23 mouse cellular contexts compared by ENCODE assay signal in genomic region chr2:5851116-5851515, GRCm38 (mm10). TPM values are rescaled to one million over a fixed set of nuclear protein-coding genes. Genes with fewer than 3 reads are reported as not detected.
DNase-seq lines count a peak whose midpoint lies in the region; ATAC-seq and TF ChIP-seq lines count a peak whose summit lies in the region.
"Had no signal": no experiment of that assay in that cellular context is flagged by ENCODE, and none has a peak within 500 bp of the region (broad histone marks: within the 10 kb centered on the region; RNA-seq: fewer than 3 reads in every experiment).

No protein-coding gene starts in this region.

- no peak overlapping the region for H3K27ac ChIP-seq in lung, postnatal 0 days (ENCODE audit: low read length)
- H3K27ac ChIP-seq in layer of hippocampus, adult 2 months = no peak overlapping the region
- H3K27ac ChIP-seq: embryonic facial prominence, embryonic 10.5 days; forebrain, embryonic 10.5 days; heart, embryonic 10.5 days; kidney, postnatal 0 days; limb, embryonic 10.5 days; macrophage; midbrain, embryonic 15.5 days; neural tube, embryonic 13.5 days had no signal

- no peak overlapping the region for H3K4me3 ChIP-seq in lung, postnatal 0 days (ENCODE audit: low read depth, low read length)
- no peak overlapping the region for H3K4me3 ChIP-seq in layer of hippocampus, adult 2 months
- H3K4me3 ChIP-seq: embryonic facial prominence, embryonic 10.5 days; forebrain, embryonic 10.5 days; heart, embryonic 10.5 days; limb, embryonic 10.5 days; midbrain, embryonic 15.5 days; neural tube, embryonic 13.5 days had no signal

- no peaks in the 10 kb centered on the region for H3K27me3 ChIP-seq in lung, postnatal 0 days (replicated peaks; ENCODE audit: insufficient read depth, low read length)
- H3K27me3 ChIP-seq: midbrain, embryonic 15.5 days; neural tube, embryonic 13.5 days had no signal

- H3K4me2 ChIP-seq in lung, postnatal 0 days (replicated peaks; ENCODE audit: low read depth, low read length) = no peak overlapping the region
- H3K4me2 ChIP-seq: midbrain, embryonic 15.5 days; neural tube, embryonic 13.5 days had no signal

- no peak overlapping the region for H3K9ac ChIP-seq in lung, postnatal 0 days (replicated peaks; ENCODE audit: low read depth)
- H3K9ac ChIP-seq: midbrain, embryonic 15.5 days; neural tube, embryonic 13.5 days had no signal

- DNase-seq in lung, postnatal 0 days (ENCODE audit: low spot score) = peak; percentile 25
- DNase-seq in lung, postnatal 25 days (ENCODE audit: low spot score) = no peak
- peak; percentile 13 for DNase-seq in CD4-positive helper T cell, adult 2 months (ENCODE audit: low read depth, low spot score)
- peak; percentile 68 for DNase-seq in adrenal gland, adult 8-10 months
- DNase-seq in fat pad, adult 2 months (ENCODE audit: extremely low read depth, low read depth, low spot score) = peak; percentile 71
- no peak for DNase-seq in gastrocnemius, postnatal 14 days
- no peak for DNase-seq in layer of hippocampus, adult 2 months (ENCODE audit: low spot score in 2 of 2)
- no peak for DNase-seq in gastrocnemius, adult 8-10 months (ENCODE audit: low spot score in 2 of 2)
- DNase-seq: B cell, adult 2 months; cerebellum, adult 11 months; cerebellum, postnatal 10 days; kidney, adult 2 months; liver; retina, postnatal 1 day; right cerebral cortex, postnatal 25 days had no signal

- 73% methylated on average over 9 of the region's 9 CpGs for whole genome bisulfite sequencing in lung, postnatal 0 days

- H3K4me1 ChIP-seq in lung, postnatal 0 days (ENCODE audit: insufficient read depth, low read depth, low read length) = peaks cover 2% of the 10 kb centered on the region; the same call in 1 of the 2 replicates

- no peaks in the 10 kb centered on the region for H3K36me3 ChIP-seq in lung, postnatal 0 days (ENCODE audit: insufficient read depth, low read length)
- H3K36me3 ChIP-seq: midbrain, embryonic 15.5 days had no signal

- intact Hi-C loops in gastrocnemius, postnatal 14 days (cut with DNase I; ENCODE audit: low total_unique reads) = no loop called here

- no peaks in the 10 kb centered on the region for H3K9me3 ChIP-seq in lung, postnatal 0 days (ENCODE audit: low read length)
- H3K9me3 ChIP-seq: embryonic facial prominence, embryonic 10.5 days; heart, embryonic 10.5 days; limb, embryonic 10.5 days; midbrain, embryonic 15.5 days; neural tube, embryonic 13.5 days had no signal

- ATAC-seq in lung, postnatal 0 days = 0 out of 2 replicates have a peak, but pooled peaks have one; percentile 28
- ATAC-seq: midbrain, embryonic 15.5 days had no signal

- no peak for TF ChIP-seq EP300 in lung, postnatal 0 days (IDR thresholded peaks at IDR 0.05)

- no peak for TF ChIP-seq CTCF in lung, postnatal 0 days (IDR thresholded peaks at IDR 0.05)
- no peak for TF ChIP-seq CTCF in layer of hippocampus, adult 2 months (conservative IDR thresholded peaks at IDR 0.05)

RNA-seq across cellular contexts. Expression of gene Cdc123, which starts 6.2 kb away (rescaled TPM):
- 147 and 163 TPM in 2 replicates for polyA plus RNA-seq in lung, postnatal 0 days (2015; fragmentation: Nextera tagmentation; extraction: Ambion mirVana)
- 100 to 1,000 TPM; 138 to 175 (median 140) TPM for total RNA-seq in adrenal gland, adult 8-10 months (2022)
- total RNA-seq in gastrocnemius, postnatal 14 days (2021) = 10 to 100 TPM; 73.1 to 74.2 TPM
- 100 to 1,000 TPM; 135 to 157 TPM for total RNA-seq in layer of hippocampus, adult 2 months (2021)
- total RNA-seq in gastrocnemius, adult 8-10 months (2022) = 10 to 100 TPM; 87.0 to 94.2 (median 90.6) TPM

RNA-seq across cellular contexts. Expression of gene Nudt5, which starts 6.3 kb away (rescaled TPM):
- polyA plus RNA-seq in lung, postnatal 0 days (2015; fragmentation: Nextera tagmentation; extraction: Ambion mirVana) = 18.5 and 24.7 TPM in 2 replicates
- total RNA-seq in adrenal gland, adult 8-10 months (2022) = 10 to 100 TPM; 34.7 to 42.0 (median 38.7) TPM
- 1 to 10 TPM; 4.9 to 8.2 TPM for total RNA-seq in gastrocnemius, postnatal 14 days (2021)
- total RNA-seq in layer of hippocampus, adult 2 months (2021) = 10 to 100 TPM; 22.6 to 23.6 TPM
- 1 to 10 TPM; 2.5 to 3.4 (median 2.9) TPM for total RNA-seq in gastrocnemius, adult 8-10 months (2022)

RNA-seq across cellular contexts. Expression of gene Gm13199, which starts 11.6 kb away (rescaled TPM):
- 0.33 and 0.58 TPM in 2 replicates for polyA plus RNA-seq in lung, postnatal 0 days (2015; fragmentation: Nextera tagmentation; extraction: Ambion mirVana)
- total RNA-seq in adrenal gland, adult 8-10 months (2022) = 1 to 10 TPM in 3 of 4 experiments, not detected in 1; 1.1 to 1.4 (median 1.3) TPM
- total RNA-seq in gastrocnemius, postnatal 14 days (2021) = under 1 TPM in 1 of 2 experiments, not detected in 1; 0.40 TPM
- 1 to 10 TPM; 1.5 to 2.6 TPM for total RNA-seq in layer of hippocampus, adult 2 months (2021)
- not detected for total RNA-seq in gastrocnemius, adult 8-10 months (2022)
- polyA plus RNA-seq: macrophage had no signal

RNA-seq across cellular contexts. Expression of gene Sec61a2, which starts 44.1 kb away (rescaled TPM):
- polyA plus RNA-seq in lung, postnatal 0 days (2015; fragmentation: Nextera tagmentation; extraction: Ambion mirVana) = 19.2 and 21.3 TPM in 2 replicates
- total RNA-seq in adrenal gland, adult 8-10 months (2022) = 10 to 100 TPM; 33.2 to 71.0 (median 47.7) TPM
- 10 to 100 TPM; 28.8 to 30.5 TPM for total RNA-seq in gastrocnemius, postnatal 14 days (2021)
- 10 to 100 TPM; 98.7 to 99.1 TPM for total RNA-seq in layer of hippocampus, adult 2 months (2021)
- total RNA-seq in gastrocnemius, adult 8-10 months (2022) = 10 to 100 TPM; 30.9 to 34.1 (median 33.6) TPM

Comparison
In these comparisons a context has a peak if more than half of its experiments do, and no peak if none do; other contexts are left out.
1. DNase-seq: peak in lung, postnatal 0 days (single experiment), CD4-positive helper T cell, adult 2 months (single experiment), adrenal gland, adult 8-10 months (single experiment) and fat pad, adult 2 months (single experiment); none in lung, postnatal 25 days (single experiment), gastrocnemius, postnatal 14 days (single experiment), layer of hippocampus, adult 2 months (0 of 2) and gastrocnemius, adult 8-10 months (0 of 2).